Mouse (Mus musculus): ENCODE data around the gene Slk. TPM values are rescaled to one million over a fixed set of nuclear protein-coding genes. Genes with fewer than 3 reads are reported as not detected.
A peak's percentile ranks its signal among the peaks of the same experiment; 100 is the strongest.
"Not testable (repeated sequence)": the region's sequence is repeated elsewhere in the genome, so short reads cannot be mapped to it uniquely, and the experiment has no call there.

The Slk gene
- polyA plus RNA-seq, 1 experiment from 2014 or later, result 10.4 TPM

DNA sequence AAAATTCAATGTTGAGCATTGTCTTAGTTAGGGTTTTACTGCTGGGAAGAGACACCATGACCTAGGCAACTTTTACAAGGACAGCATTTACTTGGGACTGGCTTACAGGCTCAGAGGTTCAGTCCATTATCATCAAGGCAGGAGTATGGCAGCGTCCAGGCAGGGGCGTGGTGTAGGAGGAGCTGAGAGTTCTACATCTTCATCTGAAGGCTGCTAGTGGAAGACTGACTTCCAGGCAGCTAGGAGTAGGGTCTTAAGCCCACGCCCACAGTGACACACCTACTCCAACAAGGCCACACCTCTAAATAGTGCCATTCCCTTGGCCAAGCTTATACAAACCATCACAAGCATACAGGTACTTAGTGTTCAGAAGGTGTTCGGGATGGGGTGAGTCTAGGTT is 7.5 kb upstream of the Slk start:
- H3K27me3 ChIP-seq; H3K4me2 ChIP-seq (replicated peaks); ATAC-seq (ENCODE audit: insufficient number of reproducible peaks, low FRiP score, low TSS enrichment, low read depth); H3K9ac ChIP-seq; H3K27ac ChIP-seq (replicated peaks); H3K9me3 ChIP-seq (replicated peaks); H3K36me3 ChIP-seq; H3K4me3 ChIP-seq (replicated peaks); H3K4me1 ChIP-seq: not testable (repeated sequence)
- 65% methylated on average over 4 of the region's 4 CpGs for WGBS

DNA sequence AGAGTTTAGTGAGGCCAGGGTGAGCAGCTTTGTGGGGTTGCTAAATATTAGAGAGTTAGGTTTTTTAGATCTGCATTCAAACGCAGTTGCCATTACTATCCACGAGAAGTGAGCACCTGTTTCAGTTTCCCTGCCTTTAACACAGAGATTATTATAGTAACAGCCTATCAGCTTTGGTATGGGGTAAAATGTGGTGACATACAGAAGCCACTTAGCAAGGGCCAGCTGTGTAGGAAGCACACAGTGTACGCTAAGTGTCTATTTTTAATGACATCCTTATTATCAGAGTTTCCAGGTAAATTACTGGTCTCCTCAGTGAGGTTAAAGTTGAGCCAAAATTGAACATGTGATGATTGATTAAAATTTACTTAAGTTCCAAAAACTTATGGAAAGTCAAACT is 5.8 kb upstream of the Slk start:
- Histone ChIP-seq H3K27me3 (no peaks in the 10 kb centered on the region), H3K27ac (replicated peaks) (no peak overlapping the region), H3K4me3 (replicated peaks) (no peak overlapping the region), H3K4me1 (peaks cover 3% of the 10 kb centered on the region; the same call in 1 of the 2 replicates), H3K4me2 (replicated peaks) (no peak overlapping the region), H3K36me3 (no peaks in the 10 kb centered on the region), H3K9me3 (replicated peaks) (no peaks in the 10 kb centered on the region), H3K9ac (no peak overlapping the region)
- 73% methylated on average over 3 of the region's 3 CpGs for WGBS
- no peak for ATAC-seq (ENCODE audit: insufficient number of reproducible peaks, low FRiP score, low TSS enrichment, low read depth)

DNA sequence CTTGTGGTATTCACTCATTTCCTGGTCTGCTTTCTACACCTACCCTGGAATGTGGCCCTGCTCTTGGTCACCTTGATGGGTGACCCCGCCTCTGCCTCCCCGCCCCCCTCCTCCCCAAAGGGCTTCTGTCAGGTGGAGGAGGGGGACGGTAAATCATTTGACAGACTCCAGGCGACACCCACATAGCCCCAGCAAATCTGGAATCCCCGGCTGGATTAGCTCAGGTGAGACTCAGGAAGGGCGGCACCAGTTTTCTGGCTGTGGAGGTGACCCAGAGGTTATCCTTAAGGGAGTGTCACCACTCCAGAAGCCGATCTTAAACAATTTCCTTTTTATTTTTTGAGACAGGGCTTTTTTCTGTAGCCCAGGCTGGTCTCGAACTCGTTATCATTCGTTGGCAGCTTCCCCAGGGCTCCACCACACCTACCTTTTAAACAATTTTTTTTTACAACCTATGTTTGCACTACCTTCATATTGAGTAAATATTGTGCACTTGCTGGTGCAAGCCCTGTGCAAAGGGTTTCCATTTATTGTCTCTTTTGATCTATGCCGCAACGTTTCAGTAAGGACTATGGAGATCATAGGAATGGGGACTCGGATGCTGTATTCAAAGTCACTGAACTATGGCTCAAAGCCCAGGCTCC is 775 bp upstream of the Slk start:
- Histone ChIP-seq H3K9me3 (replicated peaks) (no peaks in the 10 kb centered on the region), H3K27ac (replicated peaks) (peak overlapping the region; percentile 94), H3K27me3 (no peaks in the 10 kb centered on the region), H3K4me1 (peaks cover 13% of the 10 kb centered on the region; the same call in 1 of the 2 replicates), H3K4me2 (replicated peaks) (peak overlapping the region; percentile 75), H3K4me3 (replicated peaks) (peak overlapping the region; percentile 80), H3K9ac (peak overlapping the region; percentile 50; the same call in 1 of the 2 replicates), H3K36me3 (no peaks in the 10 kb centered on the region)
- 17% methylated on average over 13 of the region's 13 CpGs for WGBS
- no peak for ATAC-seq (ENCODE audit: insufficient number of reproducible peaks, low FRiP score, low TSS enrichment, low read depth)

DNA sequence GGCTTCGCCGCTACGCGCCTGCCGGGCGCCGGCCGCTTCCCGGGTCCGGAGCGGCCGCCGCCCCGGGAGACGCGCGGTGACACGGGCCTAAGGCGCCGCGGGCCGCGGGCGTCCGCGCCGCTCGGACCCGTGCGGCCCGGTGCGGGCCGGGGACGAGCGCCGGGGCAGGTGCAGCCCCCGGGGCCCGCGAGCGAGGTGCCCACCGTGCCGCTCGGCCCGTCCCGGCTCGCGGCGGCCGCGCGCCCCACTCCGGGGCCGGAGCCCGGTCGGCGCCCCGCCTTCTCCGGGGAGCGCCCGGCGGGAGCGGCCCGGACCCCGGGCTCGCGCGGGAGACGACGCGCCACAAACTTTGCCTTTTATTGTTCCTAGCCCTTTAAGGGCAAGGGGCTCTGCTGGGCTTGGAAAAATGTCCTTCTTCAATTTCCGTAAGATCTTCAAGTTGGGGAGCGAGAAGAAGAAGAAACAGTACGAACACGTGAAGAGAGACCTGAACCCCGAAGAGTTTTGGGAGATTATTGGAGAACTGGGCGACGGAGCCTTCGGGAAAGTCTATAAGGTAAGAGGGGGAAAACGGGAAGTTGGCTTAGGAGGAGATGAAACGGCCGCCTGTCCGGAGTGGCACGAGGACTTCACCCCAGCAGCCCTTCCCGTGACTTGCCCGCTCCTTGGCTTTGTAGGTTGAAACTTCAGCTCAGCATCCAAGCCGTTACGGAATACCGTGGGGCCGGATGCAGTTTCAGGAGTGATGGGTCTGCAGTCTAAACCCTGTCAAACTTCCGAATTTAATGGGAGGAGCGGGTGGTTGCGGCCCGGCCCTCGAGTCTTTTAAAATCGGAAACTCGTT is 532 bp downstream of the Slk start:
- ATAC-seq (ENCODE audit: insufficient number of reproducible peaks, low FRiP score, low TSS enrichment, low read depth), result peak; percentile 45; the same call in 1 of the 2 replicates
- Histone ChIP-seq H3K27ac (replicated peaks) (peak overlapping the region; percentile 94), H3K36me3 (no peaks in the 10 kb centered on the region), H3K27me3 (no peaks in the 10 kb centered on the region), H3K4me1 (peaks cover 13% of the 10 kb centered on the region; the same call in 1 of the 2 replicates), H3K9ac (peak overlapping the region; percentile 92), H3K4me2 (replicated peaks) (peak overlapping the region; percentile 75), H3K4me3 (replicated peaks) (peak overlapping the region; percentile 80), H3K9me3 (replicated peaks) (no peaks in the 10 kb centered on the region)
- under 1% methylated on average over 78 of the region's 96 CpGs for WGBS

DNA sequence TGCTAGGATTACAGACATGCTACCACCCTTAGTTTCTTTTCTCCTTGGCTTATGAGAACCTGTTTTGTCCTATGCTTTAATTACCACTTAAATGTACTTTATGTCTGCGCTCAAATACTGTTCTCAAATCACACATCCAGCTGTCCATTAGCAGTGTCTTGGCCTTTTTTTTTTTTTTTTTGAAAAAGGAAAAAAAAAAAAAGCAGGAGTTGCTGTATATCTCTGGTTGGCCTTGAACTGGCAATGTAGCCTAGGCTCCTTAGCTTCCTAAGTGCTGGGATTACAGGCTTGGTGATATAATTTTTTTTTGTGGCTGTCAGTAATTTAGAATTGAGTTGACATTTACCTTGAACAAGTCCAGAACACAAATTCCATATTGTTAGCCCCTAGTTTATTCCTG is 6.3 kb downstream of the Slk start:
- Histone ChIP-seq H3K9ac (no peak overlapping the region), H3K27me3 (no peaks in the 10 kb centered on the region), H3K36me3 (no peaks in the 10 kb centered on the region), H3K4me1 (peaks cover 30% of the 10 kb centered on the region), H3K27ac (replicated peaks) (no peak overlapping the region), H3K4me3 (replicated peaks) (no peak overlapping the region), H3K4me2 (replicated peaks) (no peak overlapping the region), H3K9me3 (replicated peaks) (no peaks in the 10 kb centered on the region)
- 78% methylated on average over 1 of the region's 1 CpGs for WGBS
- ATAC-seq (ENCODE audit: insufficient number of reproducible peaks, low FRiP score, low TSS enrichment, low read depth), result no peak

DNA sequence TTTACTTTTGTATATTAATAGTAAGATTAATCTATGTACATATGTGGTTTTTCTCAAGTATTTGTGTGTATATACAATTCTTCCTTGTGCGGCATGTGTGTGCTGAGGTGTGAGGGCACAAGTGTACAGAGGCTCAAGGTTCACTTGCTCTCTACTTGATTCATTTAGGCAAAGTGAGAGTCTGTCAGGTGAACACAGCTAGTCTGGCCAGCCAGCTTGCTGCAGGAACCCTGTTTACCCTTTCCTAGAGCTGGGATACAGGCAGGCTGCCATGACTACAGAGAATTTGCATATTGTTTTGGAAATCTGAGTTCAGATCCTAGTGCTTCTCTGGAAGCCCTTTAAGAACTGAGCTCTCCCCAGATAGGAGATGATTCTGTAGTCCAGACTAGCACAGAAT is 7.5 kb downstream of the Slk start:
- no peak for ATAC-seq (ENCODE audit: insufficient number of reproducible peaks, low FRiP score, low TSS enrichment, low read depth)
- Histone ChIP-seq H3K27ac (replicated peaks) (no peak overlapping the region), H3K4me2 (replicated peaks) (no peak overlapping the region), H3K9ac (no peak overlapping the region), H3K36me3 (no peaks in the 10 kb centered on the region), H3K4me1 (peaks cover 24% of the 10 kb centered on the region), H3K27me3 (no peaks in the 10 kb centered on the region), H3K4me3 (replicated peaks) (no peak overlapping the region), H3K9me3 (replicated peaks) (no peaks in the 10 kb centered on the region)
- 92% methylated on average over 1 of the region's 1 CpGs for WGBS

DNA sequence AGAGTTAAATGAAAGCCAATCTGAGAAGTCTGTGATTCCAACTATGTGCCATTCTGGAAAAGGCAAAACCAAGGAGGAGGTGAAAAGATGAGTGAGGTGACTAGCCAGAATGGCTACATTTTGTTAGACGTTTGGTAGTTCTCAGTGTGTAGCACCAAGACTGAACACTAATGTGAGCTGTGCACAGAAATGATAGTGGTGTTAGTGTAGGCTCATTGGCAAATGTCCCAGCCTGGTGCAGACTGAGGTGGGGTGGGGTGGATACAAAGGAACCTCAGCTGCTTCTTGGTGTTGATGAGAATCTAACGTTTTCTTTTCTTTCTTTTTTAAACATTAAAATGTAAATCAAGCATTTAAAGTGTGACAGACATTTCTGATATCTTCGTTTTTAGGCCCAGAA is 29.0 kb downstream of the Slk start:
- no peak overlapping the region for H3K9ac ChIP-seq
- no peaks in the 10 kb centered on the region for H3K4me1 ChIP-seq
- H3K4me2 ChIP-seq (replicated peaks), result no peak overlapping the region
- H3K4me3 ChIP-seq (replicated peaks), result no peak overlapping the region
- H3K27me3 ChIP-seq, result no peaks in the 10 kb centered on the region
- no peaks in the 10 kb centered on the region for H3K9me3 ChIP-seq (replicated peaks)
- 59% methylated on average over 3 of the region's 3 CpGs for WGBS
- peaks cover 6% of the 10 kb centered on the region for H3K36me3 ChIP-seq
- no peak for ATAC-seq (ENCODE audit: insufficient number of reproducible peaks, low FRiP score, low TSS enrichment, low read depth)
- H3K27ac ChIP-seq (replicated peaks), result no peak overlapping the region

DNA sequence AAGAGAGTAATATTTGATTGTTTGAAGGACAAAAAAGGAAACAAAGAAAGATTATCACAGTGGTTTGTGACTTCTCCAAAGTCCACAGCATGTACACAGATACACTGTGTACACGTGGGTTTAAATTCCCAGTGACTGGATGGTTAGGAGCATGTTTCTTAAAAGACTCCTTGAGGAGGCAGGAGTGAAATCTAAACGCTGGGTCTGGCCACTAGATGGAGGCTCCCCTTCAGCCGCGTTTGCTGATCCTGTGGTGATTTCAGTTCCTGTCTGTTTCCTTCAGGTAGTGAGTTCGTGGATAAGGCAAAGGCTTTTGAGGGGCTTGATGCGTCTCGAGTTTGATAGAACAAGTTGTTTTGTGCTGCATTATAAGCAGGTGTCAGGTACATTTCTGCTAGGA is 34.0 kb downstream of the Slk start:
- Histone ChIP-seq H3K27me3 (no peaks in the 10 kb centered on the region), H3K4me1 (no peaks in the 10 kb centered on the region), H3K9ac (no peak overlapping the region), H3K9me3 (replicated peaks) (no peaks in the 10 kb centered on the region), H3K4me3 (replicated peaks) (no peak overlapping the region), H3K27ac (replicated peaks) (no peak overlapping the region), H3K4me2 (replicated peaks) (no peak overlapping the region), H3K36me3 (peaks cover 37% of the 10 kb centered on the region)
- 47% methylated on average over 7 of the region's 7 CpGs for WGBS
- no peak for ATAC-seq (ENCODE audit: insufficient number of reproducible peaks, low FRiP score, low TSS enrichment, low read depth)

DNA sequence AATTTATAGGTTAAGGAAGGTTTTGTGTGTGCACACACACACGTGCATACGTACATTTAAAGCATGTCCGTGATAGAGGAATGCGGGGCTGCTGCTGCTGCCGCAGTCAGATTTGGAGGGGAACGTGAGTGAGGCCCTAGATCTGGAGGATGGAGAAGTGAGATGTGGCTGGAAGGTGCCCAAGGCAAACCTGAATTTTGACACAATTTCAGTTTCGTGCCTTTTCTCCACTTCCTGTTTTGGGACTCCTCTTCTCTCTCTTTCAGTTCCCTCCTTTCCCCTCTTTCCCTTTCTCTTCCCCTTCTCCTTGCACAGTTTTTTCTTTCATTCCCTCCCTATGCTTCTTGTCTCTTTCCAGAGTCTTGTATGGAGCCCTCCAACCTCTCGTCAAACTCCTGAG is 42.0 kb downstream of the Slk start:
- 78% methylated on average over 8 of the region's 8 CpGs for WGBS
- Histone ChIP-seq H3K4me1 (no peaks in the 10 kb centered on the region), H3K4me3 (replicated peaks) (no peak overlapping the region), H3K9me3 (replicated peaks) (no peaks in the 10 kb centered on the region), H3K27ac (replicated peaks) (no peak overlapping the region), H3K36me3 (peaks cover 67% of the 10 kb centered on the region), H3K27me3 (no peaks in the 10 kb centered on the region), H3K4me2 (replicated peaks) (no peak overlapping the region), H3K9ac (no peak overlapping the region)
- no peak for ATAC-seq (ENCODE audit: insufficient number of reproducible peaks, low FRiP score, low TSS enrichment, low read depth)

DNA sequence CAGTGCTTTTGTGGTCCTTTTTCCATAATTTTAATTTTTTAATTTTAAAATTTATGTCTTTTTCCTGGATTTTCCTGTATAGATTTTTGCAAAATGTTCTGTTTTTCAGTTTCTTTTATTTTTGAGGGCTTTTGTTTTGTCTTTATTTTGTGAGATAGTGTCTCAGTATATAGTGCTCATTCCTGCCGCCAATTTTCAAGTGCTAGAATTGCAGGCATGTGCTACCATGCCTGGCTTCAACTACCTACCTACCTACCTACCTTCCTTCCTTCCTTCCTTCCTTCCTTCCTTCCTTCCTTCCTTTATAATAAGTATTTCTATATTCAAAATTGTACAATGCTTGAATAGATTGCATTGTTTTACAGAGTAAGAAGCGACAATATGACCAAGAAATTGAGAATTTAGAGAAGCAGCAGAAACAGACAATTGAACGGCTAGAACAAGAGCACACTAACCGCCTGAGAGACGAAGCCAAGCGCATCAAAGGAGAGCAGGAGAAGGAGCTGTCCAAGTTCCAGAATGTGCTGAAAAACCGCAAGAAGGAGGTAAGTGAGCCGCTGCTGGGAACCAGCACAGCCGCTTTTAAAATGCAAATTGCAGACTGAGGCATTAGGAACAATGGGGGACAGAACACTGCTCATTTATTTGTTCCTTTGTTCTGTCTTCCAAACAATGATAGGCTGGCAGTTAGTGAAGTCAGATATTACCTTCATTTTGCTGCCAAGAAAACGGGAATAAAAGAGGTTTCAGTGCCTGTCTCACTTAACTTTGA is 45.6 kb downstream of the Slk start:
- WGBS, result 56% methylated on average over 10 of the region's 10 CpGs

DNA sequence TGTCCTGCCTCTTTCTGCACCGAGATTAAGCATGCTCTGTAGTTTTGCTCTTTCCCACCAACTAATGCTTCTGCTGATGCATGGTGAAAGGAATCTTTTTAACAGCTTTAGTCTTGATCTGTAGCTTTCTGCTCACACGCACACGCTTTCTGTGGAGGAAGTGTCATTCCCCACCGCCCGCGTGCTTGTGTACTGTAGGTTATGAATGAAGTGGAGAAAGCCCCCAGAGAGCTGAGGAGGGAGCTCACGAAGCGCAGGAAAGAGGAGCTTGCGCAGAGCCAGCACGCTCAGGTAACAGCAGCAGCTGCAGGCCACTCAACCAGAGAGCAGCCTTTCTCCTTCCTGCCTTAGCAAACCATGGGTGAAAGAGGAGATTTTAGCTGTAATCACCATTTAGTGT is 48.0 kb downstream of the Slk start:
- 92% methylated on average over 10 of the region's 10 CpGs for WGBS
- Histone ChIP-seq H3K4me2 (replicated peaks) (no peak overlapping the region), H3K27me3 (no peaks in the 10 kb centered on the region), H3K4me1 (no peaks in the 10 kb centered on the region), H3K36me3 (peaks cover 34% of the 10 kb centered on the region), H3K9ac (no peak overlapping the region), H3K27ac (replicated peaks) (no peak overlapping the region), H3K9me3 (replicated peaks) (no peaks in the 10 kb centered on the region), H3K4me3 (replicated peaks) (no peak overlapping the region)
- ATAC-seq (ENCODE audit: insufficient number of reproducible peaks, low FRiP score, low TSS enrichment, low read depth), result no peak

More for the DNA sequence above, 45.6 kb downstream of the Slk start:
- H3K9ac ChIP-seq, result no peak overlapping the region
- H3K4me1 ChIP-seq, result no peaks in the 10 kb centered on the region
- ATAC-seq (ENCODE audit: insufficient number of reproducible peaks, low FRiP score, low TSS enrichment, low read depth), result no peak
- no peak overlapping the region for H3K27ac ChIP-seq (replicated peaks)
- H3K9me3 ChIP-seq (replicated peaks), result no peaks in the 10 kb centered on the region
- no peak overlapping the region for H3K4me2 ChIP-seq (replicated peaks)
- no peak overlapping the region for H3K4me3 ChIP-seq (replicated peaks)
- H3K36me3 ChIP-seq, result peaks cover 50% of the 10 kb centered on the region
- no peaks in the 10 kb centered on the region for H3K27me3 ChIP-seq

All from embryonic facial prominence, embryonic 15.5 days (tissue).